Mouse (Mus musculus): ENCODE data around the gene Olfr317. TPM values are rescaled to one million over a fixed set of nuclear protein-coding genes. Genes with fewer than 3 reads are reported as not detected.
"Not testable (repeated sequence)": the region's sequence is repeated elsewhere in the genome, so short reads cannot be mapped to it uniquely, and the experiment has no call there.

The Olfr317 gene
- not detected in 2 replicates for total RNA-seq (2015; ENCODE audit: low replicate concordance)
- total RNA-seq (2017; ENCODE audit: low replicate concordance) = not detected in 2 replicates

GRCm38 (mm10) chr11:58738792-58739262, at the start of gene Olfr317:
Gene Olfr317 (minus strand): TSS chr11:58739212.
- ATAC-seq (replicated peaks; ENCODE audit: low FRiP score, poor library complexity, severe bottlenecking) = no peak

- no peak for ATAC-seq (replicated peaks; ENCODE audit: low FRiP score, poor library complexity, severe bottlenecking)
Measured at GRCm38 (mm10) chr11:58788346-58788745, 49.3 kb upstream of the Olfr317 start.

- no peak for ATAC-seq (replicated peaks; ENCODE audit: low FRiP score, poor library complexity, severe bottlenecking)
Measured at GRCm38 (mm10) chr11:58787651-58788050, 48.6 kb upstream of the Olfr317 start.

- ATAC-seq (replicated peaks; ENCODE audit: low FRiP score, poor library complexity, severe bottlenecking) = no peak
Measured at GRCm38 (mm10) chr11:58784182-58784581, 45.2 kb upstream of the Olfr317 start.

- no peak for ATAC-seq (replicated peaks; ENCODE audit: low FRiP score, poor library complexity, severe bottlenecking)
Measured at GRCm38 (mm10) chr11:58782480-58783089, 43.6 kb upstream of the Olfr317 start, which contains the start of gene Olfr314. Gene Olfr314 (plus strand): TSS chr11:58782952.

GRCm38 (mm10) chr11:58772888-58773287, 33.9 kb upstream of the Olfr317 start, which contains the start of gene Olfr315:
Gene Olfr315 (plus strand): TSS chr11:58773188.
- ATAC-seq (replicated peaks; ENCODE audit: low FRiP score, poor library complexity, severe bottlenecking) = no peak

- ATAC-seq (replicated peaks; ENCODE audit: low FRiP score, poor library complexity, severe bottlenecking) = no peak
Measured at GRCm38 (mm10) chr11:58752434-58752833, 13.4 kb upstream of the Olfr317 start, which contains the start of gene Olfr316. Gene Olfr316 (plus strand): TSS chr11:58752734.

GRCm38 (mm10) chr11:58751096-58751495, 12.1 kb upstream of the Olfr317 start:
- not testable (repeated sequence) for ATAC-seq (replicated peaks; ENCODE audit: low FRiP score, poor library complexity, severe bottlenecking)

- no peak for ATAC-seq (replicated peaks; ENCODE audit: low FRiP score, poor library complexity, severe bottlenecking)
Measured at GRCm38 (mm10) chr11:58733372-58733771, 5.6 kb downstream of the Olfr317 start.

GRCm38 (mm10) chr11:58727896-58728650, 10.9 kb downstream of the Olfr317 start:
- ATAC-seq (replicated peaks; ENCODE audit: low FRiP score, poor library complexity, severe bottlenecking) = not testable (repeated sequence)

GRCm38 (mm10) chr11:58723914-58724313, 15.1 kb downstream of the Olfr317 start, which contains the start of gene Olfr318:
Gene Olfr318 (minus strand): TSS chr11:58724014.
- no peak for ATAC-seq (replicated peaks; ENCODE audit: low FRiP score, poor library complexity, severe bottlenecking)

- ATAC-seq (replicated peaks; ENCODE audit: low FRiP score, poor library complexity, severe bottlenecking) = no peak
Measured at GRCm38 (mm10) chr11:58719701-58720100, 19.3 kb downstream of the Olfr317 start.

- ATAC-seq (replicated peaks; ENCODE audit: low FRiP score, poor library complexity, severe bottlenecking) = not testable (repeated sequence)
Measured at GRCm38 (mm10) chr11:58717723-58718122, 21.3 kb downstream of the Olfr317 start.

- ATAC-seq (replicated peaks; ENCODE audit: low FRiP score, poor library complexity, severe bottlenecking) = no peak
Measured at GRCm38 (mm10) chr11:58709086-58709485, 29.9 kb downstream of the Olfr317 start.

GRCm38 (mm10) chr11:58698862-58699261, 40.1 kb downstream of the Olfr317 start, which contains the start of gene Olfr319:
Gene Olfr319 (plus strand): TSS chr11:58699162.
- no peak for ATAC-seq (replicated peaks; ENCODE audit: low FRiP score, poor library complexity, severe bottlenecking)

Other genes with a start within 250 kb of the Olfr317 start
Only the 30 nearest of the 31 such genes appear.
- gene Olfr331, start 236.6 kb downstream of the Olfr317 start, total RNA-seq (2015; ENCODE audit: low replicate concordance) = not detected in 2 replicates
- not detected in 2 replicates for gene Olfr331, start 236.6 kb downstream of the Olfr317 start, total RNA-seq (2017; ENCODE audit: low replicate concordance)
- gene Olfr330, start 204.4 kb downstream of the Olfr317 start, total RNA-seq (2015; ENCODE audit: low replicate concordance) = not detected in 2 replicates
- gene Olfr330, start 204.4 kb downstream of the Olfr317 start, total RNA-seq (2017; ENCODE audit: low replicate concordance) = not detected in 2 replicates
- not detected in 2 replicates for gene Olfr329-ps, start 192.8 kb downstream of the Olfr317 start, total RNA-seq (2015; ENCODE audit: low replicate concordance)
- not detected in 2 replicates for gene Olfr329-ps, start 192.8 kb downstream of the Olfr317 start, total RNA-seq (2017; ENCODE audit: low replicate concordance)
- not detected in 2 replicates for gene Olfr328, start 183.6 kb downstream of the Olfr317 start, total RNA-seq (2015; ENCODE audit: low replicate concordance)
- gene Olfr328, start 183.6 kb downstream of the Olfr317 start, total RNA-seq (2017; ENCODE audit: low replicate concordance) = not detected in 2 replicates
- gene Olfr224, start 168.7 kb downstream of the Olfr317 start, total RNA-seq (2015; ENCODE audit: low replicate concordance) = not detected in 2 replicates
- not detected in 2 replicates for gene Olfr224, start 168.7 kb downstream of the Olfr317 start, total RNA-seq (2017; ENCODE audit: low replicate concordance)
- not detected in 2 replicates for gene Olfr325, start 161.5 kb downstream of the Olfr317 start, total RNA-seq (2015; ENCODE audit: low replicate concordance)
- gene Olfr325, start 161.5 kb downstream of the Olfr317 start, total RNA-seq (2017; ENCODE audit: low replicate concordance) = not detected in 2 replicates
- gene Olfr324, start 144.1 kb downstream of the Olfr317 start, total RNA-seq (2015; ENCODE audit: low replicate concordance) = not detected in 2 replicates
- gene Olfr324, start 144.1 kb downstream of the Olfr317 start, total RNA-seq (2017; ENCODE audit: low replicate concordance) = not detected in 2 replicates
- gene 2210407C18Rik, start 123.1 kb downstream of the Olfr317 start, total RNA-seq (2015; ENCODE audit: low replicate concordance) = not detected in 2 replicates
- gene 2210407C18Rik, start 123.1 kb downstream of the Olfr317 start, total RNA-seq (2017; ENCODE audit: low replicate concordance) = not detected in 2 replicates
- gene Olfr323, start 108.7 kb downstream of the Olfr317 start, total RNA-seq (2015; ENCODE audit: low replicate concordance) = not detected in 2 replicates
- gene Olfr323, start 108.7 kb downstream of the Olfr317 start, total RNA-seq (2017; ENCODE audit: low replicate concordance) = not detected in 2 replicates
- 56.9 and 65.4 TPM in 2 replicates for gene Trim58, start 98.7 kb downstream of the Olfr317 start, total RNA-seq (2015; ENCODE audit: low replicate concordance)
- 45.0 and 61.1 TPM in 2 replicates for gene Trim58, start 98.7 kb downstream of the Olfr317 start, total RNA-seq (2017; ENCODE audit: low replicate concordance)
- gene Olfr322, start 80.4 kb downstream of the Olfr317 start, total RNA-seq (2015; ENCODE audit: low replicate concordance) = 0.42 TPM in 1 of 2 replicates, not detected in the other
- 0.77 and 1.9 TPM in 2 replicates for gene Olfr322, start 80.4 kb downstream of the Olfr317 start, total RNA-seq (2017; ENCODE audit: low replicate concordance)
- gene Olfr320, start 58.1 kb downstream of the Olfr317 start, total RNA-seq (2015; ENCODE audit: low replicate concordance) = not detected in 2 replicates
- not detected in 2 replicates for gene Olfr320, start 58.1 kb downstream of the Olfr317 start, total RNA-seq (2017; ENCODE audit: low replicate concordance)
- not detected in 2 replicates for gene Olfr319, start 40.0 kb downstream of the Olfr317 start, total RNA-seq (2015; ENCODE audit: low replicate concordance)
- not detected in 2 replicates for gene Olfr319, start 40.0 kb downstream of the Olfr317 start, total RNA-seq (2017; ENCODE audit: low replicate concordance)
- not detected in 2 replicates for gene Olfr318, start 15.2 kb downstream of the Olfr317 start, total RNA-seq (2015; ENCODE audit: low replicate concordance)
- gene Olfr318, start 15.2 kb downstream of the Olfr317 start, total RNA-seq (2017; ENCODE audit: low replicate concordance) = not detected in 2 replicates
- not detected in 2 replicates for gene Olfr316, start 13.5 kb upstream of the Olfr317 start, total RNA-seq (2015; ENCODE audit: low replicate concordance)
- gene Olfr316, start 13.5 kb upstream of the Olfr317 start, total RNA-seq (2017; ENCODE audit: low replicate concordance) = not detected in 2 replicates
- not detected in 2 replicates for gene Olfr315, start 34.0 kb upstream of the Olfr317 start, total RNA-seq (2015; ENCODE audit: low replicate concordance)
- not detected in 2 replicates for gene Olfr315, start 34.0 kb upstream of the Olfr317 start, total RNA-seq (2017; ENCODE audit: low replicate concordance)
- gene Olfr314, start 43.7 kb upstream of the Olfr317 start, total RNA-seq (2015; ENCODE audit: low replicate concordance) = not detected in 2 replicates
- not detected in 2 replicates for gene Olfr314, start 43.7 kb upstream of the Olfr317 start, total RNA-seq (2017; ENCODE audit: low replicate concordance)
- not detected in 2 replicates for gene Fam183b, start 62.7 kb upstream of the Olfr317 start, total RNA-seq (2015; ENCODE audit: low replicate concordance)
- not detected in 2 replicates for gene Fam183b, start 62.7 kb upstream of the Olfr317 start, total RNA-seq (2017; ENCODE audit: low replicate concordance)
- not detected in 2 replicates for gene Olfr313, start 75.8 kb upstream of the Olfr317 start, total RNA-seq (2015; ENCODE audit: low replicate concordance)
- not detected in 2 replicates for gene Olfr313, start 75.8 kb upstream of the Olfr317 start, total RNA-seq (2017; ENCODE audit: low replicate concordance)
- gene Olfr312, start 90.0 kb upstream of the Olfr317 start, total RNA-seq (2015; ENCODE audit: low replicate concordance) = not detected in 2 replicates
- not detected in 2 replicates for gene Olfr312, start 90.0 kb upstream of the Olfr317 start, total RNA-seq (2017; ENCODE audit: low replicate concordance)
- gene Olfr311, start 100.0 kb upstream of the Olfr317 start, total RNA-seq (2015; ENCODE audit: low replicate concordance) = not detected in 2 replicates
- not detected in 2 replicates for gene Olfr311, start 100.0 kb upstream of the Olfr317 start, total RNA-seq (2017; ENCODE audit: low replicate concordance)
- 11.5 and 13.4 TPM in 2 replicates for gene Gm12258, start 107.9 kb upstream of the Olfr317 start, total RNA-seq (2015; ENCODE audit: low replicate concordance)
- gene Gm12258, start 107.9 kb upstream of the Olfr317 start, total RNA-seq (2017; ENCODE audit: low replicate concordance) = 11.0 and 32.9 TPM in 2 replicates
- gene 2810021J22Rik, start 128.0 kb upstream of the Olfr317 start, total RNA-seq (2015; ENCODE audit: low replicate concordance) = 4.3 and 11.3 TPM in 2 replicates
- 2.7 and 3.9 TPM in 2 replicates for gene 2810021J22Rik, start 128.0 kb upstream of the Olfr317 start, total RNA-seq (2017; ENCODE audit: low replicate concordance)
- 79.2 and 83.3 TPM in 2 replicates for gene Zfp39, start 165.0 kb upstream of the Olfr317 start, total RNA-seq (2015; ENCODE audit: low replicate concordance)
- gene Zfp39, start 165.0 kb upstream of the Olfr317 start, total RNA-seq (2017; ENCODE audit: low replicate concordance) = 44.4 and 49.4 TPM in 2 replicates
- 407 and 422 TPM in 2 replicates for gene Btnl10, start 178.7 kb upstream of the Olfr317 start, total RNA-seq (2015; ENCODE audit: low replicate concordance)
- gene Btnl10, start 178.7 kb upstream of the Olfr317 start, total RNA-seq (2017; ENCODE audit: low replicate concordance) = 484 and 553 TPM in 2 replicates
- gene Rnf187, start 199.7 kb upstream of the Olfr317 start, total RNA-seq (2015; ENCODE audit: low replicate concordance) = 104 and 109 TPM in 2 replicates
- 104 and 117 TPM in 2 replicates for gene Rnf187, start 199.7 kb upstream of the Olfr317 start, total RNA-seq (2017; ENCODE audit: low replicate concordance)
- gene Hist3h2ba, start 209.7 kb upstream of the Olfr317 start, total RNA-seq (2015; ENCODE audit: low replicate concordance) = 265 and 290 TPM in 2 replicates
- gene Hist3h2ba, start 209.7 kb upstream of the Olfr317 start, total RNA-seq (2017; ENCODE audit: low replicate concordance) = 136 and 409 TPM in 2 replicates
- 186 and 192 TPM in 2 replicates for gene Hist3h2a, start 215.5 kb upstream of the Olfr317 start, total RNA-seq (2015; ENCODE audit: low replicate concordance)
- 1,299 and 1,489 TPM in 2 replicates for gene Hist3h2a, start 215.5 kb upstream of the Olfr317 start, total RNA-seq (2017; ENCODE audit: low replicate concordance)
- 0.36 and 0.84 TPM in 2 replicates for gene Trim17, start 215.5 kb upstream of the Olfr317 start, total RNA-seq (2015; ENCODE audit: low replicate concordance)
- 1.2 TPM in 2 replicates for gene Trim17, start 215.5 kb upstream of the Olfr317 start, total RNA-seq (2017; ENCODE audit: low replicate concordance)
- 10.1 and 18.0 TPM in 2 replicates for gene Trim11, start 238.9 kb upstream of the Olfr317 start, total RNA-seq (2015; ENCODE audit: low replicate concordance)
- gene Trim11, start 238.9 kb upstream of the Olfr317 start, total RNA-seq (2017; ENCODE audit: low replicate concordance) = 11.3 and 15.2 TPM in 2 replicates

Measured in erythroid progenitor cell, adult 5-6 weeks (primary cell).